Mouse (Mus musculus): ENCODE measurements at regions not wholly inside any gene's neighbourhood (a gene's known extent, or its start where the extent isn't known, plus 50 kb on each side); places are given as distances from the start of the nearest gene placed in this dataset.

DNA sequence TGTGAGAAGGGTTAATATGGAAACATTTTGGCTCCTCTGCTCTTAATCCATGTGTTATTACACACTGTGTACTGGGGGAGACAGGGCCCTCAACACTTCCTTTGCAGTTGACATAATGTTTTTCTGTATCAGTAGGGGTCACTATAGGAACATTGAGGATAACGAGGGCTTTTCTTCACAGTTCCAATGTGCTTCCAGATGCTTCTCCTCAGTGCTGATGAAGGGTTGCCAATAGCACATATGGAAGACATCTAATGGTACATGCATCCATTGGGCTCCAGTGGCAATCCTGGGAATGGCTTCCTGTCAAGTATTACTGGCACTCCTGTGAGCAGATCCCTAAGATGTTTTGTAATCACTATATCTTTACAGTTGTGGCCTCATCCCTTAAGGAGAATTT, 62.1 kb downstream of the Naa11 start:
- Histone ChIP-seq H3K27me3 (ENCODE audit: insufficient read depth, low read length) (no peaks in the 10 kb centered on the region), H3K9me3 (replicated peaks) (no peaks in the 10 kb centered on the region), H3K36me3 (replicated peaks) (no peaks in the 10 kb centered on the region), H3K4me3 (ENCODE audit: low read depth, low read length) (no peak overlapping the region), H3K4me1 (ENCODE audit: insufficient read depth, low read depth, low read length) (no peaks in the 10 kb centered on the region)
- no peak for ATAC-seq (ENCODE audit: extremely low read depth, insufficient number of reproducible peaks, low FRiP score, poor library complexity, severe bottlenecking)
- no peak for DNase-seq (ENCODE audit: low spot score)
- TF ChIP-seq CTCF (IDR thresholded peaks at IDR 0.05; ENCODE audit: low read depth, low read length): no peak
- no peak for TF ChIP-seq TAL1 (conservative IDR thresholded peaks at IDR 0.05; ENCODE audit: low read depth, low read length)
- TF ChIP-seq POLR2AphosphoS5 (IDR thresholded peaks at IDR 0.05; ENCODE audit: insufficient replicate concordance, low read depth, low read length): no peak
- no peak for TF ChIP-seq GATA2 (IDR thresholded peaks at IDR 0.05; ENCODE audit: borderline replicate concordance, low read depth, low read length)
- TF ChIP-seq GATA1 (IDR thresholded peaks at IDR 0.05; ENCODE audit: borderline replicate concordance, low read length): no peak

DNA sequence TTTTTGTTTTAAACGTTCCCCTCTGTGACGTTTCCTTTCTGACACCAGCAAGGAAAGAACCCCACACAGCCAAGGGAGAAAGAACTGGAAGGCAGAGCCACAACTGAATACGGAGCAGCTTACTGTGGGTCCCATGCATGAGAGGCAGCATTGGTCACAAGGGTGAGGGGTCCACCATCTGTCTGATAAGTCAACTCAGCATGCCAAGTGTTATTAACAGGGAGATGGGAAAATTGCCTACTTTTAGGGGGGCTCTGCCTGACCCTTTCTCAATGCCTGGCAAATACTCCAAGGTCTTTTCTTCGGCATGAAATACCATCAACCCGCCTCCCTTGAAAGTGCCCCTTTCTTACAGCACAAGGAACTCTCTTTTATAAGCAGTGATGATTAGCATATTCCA, 66.3 kb downstream of the Naa11 start:
- Histone ChIP-seq H3K36me3 (replicated peaks) (no peaks in the 10 kb centered on the region), H3K4me1 (ENCODE audit: insufficient read depth, low read depth, low read length) (no peaks in the 10 kb centered on the region), H3K9me3 (replicated peaks) (no peaks in the 10 kb centered on the region), H3K27me3 (ENCODE audit: insufficient read depth, low read length) (no peaks in the 10 kb centered on the region), H3K4me3 (ENCODE audit: low read depth, low read length) (no peak overlapping the region)
- ATAC-seq (ENCODE audit: extremely low read depth, insufficient number of reproducible peaks, low FRiP score, poor library complexity, severe bottlenecking): no peak
- no peak for DNase-seq (ENCODE audit: low spot score)
- TF ChIP-seq CTCF (IDR thresholded peaks at IDR 0.05; ENCODE audit: low read depth, low read length) (no peak), GATA2 (IDR thresholded peaks at IDR 0.05; ENCODE audit: borderline replicate concordance, low read depth, low read length) (no peak), GATA1 (IDR thresholded peaks at IDR 0.05; ENCODE audit: borderline replicate concordance, low read length) (no peak), POLR2AphosphoS5 (IDR thresholded peaks at IDR 0.05; ENCODE audit: insufficient replicate concordance, low read depth, low read length) (no peak), TAL1 (conservative IDR thresholded peaks at IDR 0.05; ENCODE audit: low read depth, low read length) (no peak)

DNA sequence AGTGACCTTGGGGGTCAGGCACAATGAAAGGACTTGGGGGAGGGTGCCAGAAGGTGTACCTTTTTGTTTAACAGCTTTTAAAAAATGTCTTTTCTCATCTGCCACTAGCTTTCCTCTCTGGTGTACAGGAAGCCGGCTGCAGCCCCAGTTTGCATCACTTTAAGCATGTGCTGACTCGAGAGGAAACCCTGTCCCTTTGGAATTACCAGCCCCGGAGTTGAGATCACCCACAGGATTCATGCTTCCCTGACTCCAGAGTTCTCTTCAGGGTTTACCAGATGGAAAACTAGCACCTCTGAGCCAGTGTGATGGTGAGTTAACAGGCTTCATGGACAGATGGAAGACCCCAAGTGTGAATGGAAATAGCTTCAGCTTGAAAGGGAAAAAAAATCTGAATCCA, 68.3 kb downstream of the Naa11 start:
- no peak for DNase-seq (ENCODE audit: low spot score)
- H3K4me1 ChIP-seq (ENCODE audit: insufficient read depth, low read depth, low read length): no peaks in the 10 kb centered on the region
- H3K4me3 ChIP-seq (ENCODE audit: low read depth, low read length): no peak overlapping the region
- TF ChIP-seq GATA2 (IDR thresholded peaks at IDR 0.05; ENCODE audit: borderline replicate concordance, low read depth, low read length) (no peak), POLR2AphosphoS5 (IDR thresholded peaks at IDR 0.05; ENCODE audit: insufficient replicate concordance, low read depth, low read length) (no peak), TAL1 (conservative IDR thresholded peaks at IDR 0.05; ENCODE audit: low read depth, low read length) (no peak), GATA1 (IDR thresholded peaks at IDR 0.05; ENCODE audit: borderline replicate concordance, low read length) (no peak), CTCF (IDR thresholded peaks at IDR 0.05; ENCODE audit: low read depth, low read length) (no peak)
- H3K9me3 ChIP-seq (replicated peaks): no peaks in the 10 kb centered on the region
- no peaks in the 10 kb centered on the region for H3K27me3 ChIP-seq (ENCODE audit: insufficient read depth, low read length)
- ATAC-seq (ENCODE audit: extremely low read depth, insufficient number of reproducible peaks, low FRiP score, poor library complexity, severe bottlenecking): no peak
- no peaks in the 10 kb centered on the region for H3K36me3 ChIP-seq (replicated peaks)

DNA sequence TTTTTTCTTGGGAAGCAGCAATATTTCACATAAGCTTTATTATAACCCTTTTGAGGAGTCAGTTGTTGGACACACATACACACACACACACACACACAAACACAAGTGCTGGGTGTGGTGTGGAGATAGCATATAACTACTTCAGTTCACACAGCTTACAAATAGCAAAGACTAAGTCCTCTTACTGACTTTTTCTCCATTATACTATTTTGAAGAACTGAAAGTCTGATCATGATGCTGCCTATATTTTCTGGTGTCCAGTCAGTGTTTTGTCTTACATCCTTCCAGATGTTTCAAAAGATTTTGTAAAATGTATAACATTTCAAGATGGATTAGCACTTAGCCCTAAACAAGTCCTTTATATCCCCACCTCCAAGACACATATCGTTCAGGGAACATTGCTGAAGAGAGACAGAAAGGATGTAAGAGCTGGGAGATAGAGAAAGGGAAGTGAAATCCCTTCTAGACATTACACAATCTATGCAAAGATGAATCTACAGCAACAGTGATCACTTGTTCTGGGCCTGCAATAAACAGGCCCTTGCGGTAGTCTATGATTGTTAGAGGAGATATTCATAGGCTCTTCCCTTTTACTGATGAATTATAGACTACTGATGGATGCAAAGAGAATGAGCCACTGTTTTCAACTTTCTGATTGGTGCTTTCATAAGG, 72.2 kb downstream of the Naa11 start:
- Histone ChIP-seq H3K4me1 (ENCODE audit: insufficient read depth, low read depth, low read length) (no peaks in the 10 kb centered on the region), H3K36me3 (replicated peaks) (no peaks in the 10 kb centered on the region), H3K27me3 (ENCODE audit: insufficient read depth, low read length) (no peaks in the 10 kb centered on the region), H3K9me3 (replicated peaks) (no peaks in the 10 kb centered on the region), H3K4me3 (ENCODE audit: low read depth, low read length) (no peak overlapping the region)
- ATAC-seq (ENCODE audit: extremely low read depth, insufficient number of reproducible peaks, low FRiP score, poor library complexity, severe bottlenecking): no peak
- TF ChIP-seq TAL1 (conservative IDR thresholded peaks at IDR 0.05; ENCODE audit: low read depth, low read length) (no peak), GATA2 (IDR thresholded peaks at IDR 0.05; ENCODE audit: borderline replicate concordance, low read depth, low read length) (no peak), GATA1 (IDR thresholded peaks at IDR 0.05; ENCODE audit: borderline replicate concordance, low read length) (no peak), CTCF (IDR thresholded peaks at IDR 0.05; ENCODE audit: low read depth, low read length) (no peak)
- DNase-seq (ENCODE audit: low spot score): no peak

DNA sequence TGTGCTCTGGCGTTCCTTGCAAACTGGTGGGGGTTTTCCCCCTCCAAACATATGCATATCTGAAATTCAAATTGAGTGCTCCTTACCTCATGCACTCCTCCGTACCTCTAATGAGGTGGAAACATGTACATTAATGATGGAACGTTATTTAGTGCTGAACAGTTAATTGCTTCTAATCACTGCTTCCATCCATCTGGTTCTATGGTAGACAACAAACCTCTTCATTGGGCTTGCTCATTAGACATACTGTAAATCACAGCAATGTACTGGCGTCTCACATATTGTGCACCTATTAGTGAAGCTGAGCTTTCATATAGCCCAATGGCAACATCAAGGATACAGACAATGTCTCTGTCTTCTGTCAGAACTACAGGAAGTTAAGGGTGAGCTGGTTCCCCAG, 85.3 kb downstream of the Naa11 start:
- ATAC-seq (ENCODE audit: extremely low read depth, insufficient number of reproducible peaks, low FRiP score, poor library complexity, severe bottlenecking) (no peak), DNase-seq (ENCODE audit: low spot score) (no peak)
- Histone ChIP-seq H3K27me3 (ENCODE audit: insufficient read depth, low read length) (no peaks in the 10 kb centered on the region), H3K4me1 (ENCODE audit: insufficient read depth, low read depth, low read length) (no peaks in the 10 kb centered on the region), H3K4me3 (ENCODE audit: low read depth, low read length) (no peak overlapping the region), H3K36me3 (replicated peaks) (no peaks in the 10 kb centered on the region), H3K9me3 (replicated peaks) (no peaks in the 10 kb centered on the region)
- TF ChIP-seq GATA1 (IDR thresholded peaks at IDR 0.05; ENCODE audit: borderline replicate concordance, low read length) (no peak), TAL1 (conservative IDR thresholded peaks at IDR 0.05; ENCODE audit: low read depth, low read length) (no peak), GATA2 (IDR thresholded peaks at IDR 0.05; ENCODE audit: borderline replicate concordance, low read depth, low read length) (no peak), CTCF (IDR thresholded peaks at IDR 0.05; ENCODE audit: low read depth, low read length) (no peak), POLR2AphosphoS5 (IDR thresholded peaks at IDR 0.05; ENCODE audit: insufficient replicate concordance, low read depth, low read length) (no peak)

DNA sequence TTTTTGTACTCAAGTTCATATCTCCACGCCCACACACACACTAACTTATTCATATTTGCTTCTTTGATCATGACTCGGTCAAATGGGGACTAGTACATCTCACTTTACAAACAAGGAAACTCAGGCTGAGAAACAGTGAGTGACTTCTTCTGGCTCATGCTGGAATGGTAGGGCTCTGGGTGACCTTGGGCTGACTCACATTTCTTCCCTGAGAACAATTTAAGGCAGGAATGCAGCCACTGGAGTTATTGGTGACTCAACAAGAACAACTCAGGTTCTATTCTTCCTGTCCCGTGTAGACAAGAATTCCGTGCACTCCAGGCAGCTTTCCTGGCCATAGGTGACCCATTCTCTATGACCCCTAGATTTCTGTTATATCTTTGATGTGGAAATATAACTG, 87.3 kb downstream of the Naa11 start:
- H3K36me3 ChIP-seq (replicated peaks): no peaks in the 10 kb centered on the region
- H3K9me3 ChIP-seq (replicated peaks): no peaks in the 10 kb centered on the region
- no peaks in the 10 kb centered on the region for H3K27me3 ChIP-seq (ENCODE audit: insufficient read depth, low read length)
- H3K4me3 ChIP-seq (ENCODE audit: low read depth, low read length): no peak overlapping the region
- H3K4me1 ChIP-seq (ENCODE audit: insufficient read depth, low read depth, low read length): no peaks in the 10 kb centered on the region
- DNase-seq (ENCODE audit: low spot score): no peak
- TF ChIP-seq TAL1 (conservative IDR thresholded peaks at IDR 0.05; ENCODE audit: low read depth, low read length): no peak
- TF ChIP-seq POLR2AphosphoS5 (IDR thresholded peaks at IDR 0.05; ENCODE audit: insufficient replicate concordance, low read depth, low read length): no peak
- TF ChIP-seq GATA1 (IDR thresholded peaks at IDR 0.05; ENCODE audit: borderline replicate concordance, low read length): no peak
- TF ChIP-seq GATA2 (IDR thresholded peaks at IDR 0.05; ENCODE audit: borderline replicate concordance, low read depth, low read length): no peak
- no peak for TF ChIP-seq CTCF (IDR thresholded peaks at IDR 0.05; ENCODE audit: low read depth, low read length)
- ATAC-seq (ENCODE audit: extremely low read depth, insufficient number of reproducible peaks, low FRiP score, poor library complexity, severe bottlenecking): no peak

Measured in G1E (cell line).